Mouse (Mus musculus) macrophage (primary cell): ENCODE data around the gene Mad1l1. TPM values are rescaled to one million over a fixed set of nuclear protein-coding genes. Genes with fewer than 3 reads are reported as not detected.

Source experiments
- H3K27ac ChIP-seq: fragments of 350-480 bp; formaldehyde crosslinking; 2 replicates; pipeline ENCODE4 v1.9.0; 2021
- H3K36me3 ChIP-seq: fragments of 350-480 bp; formaldehyde crosslinking; 2 replicates; pipeline ENCODE4 v1.9.0; 2021; ENCODE audit errors: inconsistent target
- H3K4me3 ChIP-seq: fragments of 350-480 bp; formaldehyde crosslinking; 2 replicates; pipeline ENCODE4 v1.9.0; 2021; ENCODE audit errors: inconsistent target
- H3K79me2 ChIP-seq: fragments of 350-480 bp; formaldehyde crosslinking; 2 replicates; pipeline ENCODE4 v1.9.0; 2021; ENCODE audit errors: inconsistent target
- WGBS: methylation state at CpG from one replicate; pipeline ENCODE4 v1.1.7; 2026; ENCODE audit warnings: inconsistent platforms; ENCODE audit not compliant: missing documents; 5-methylcytosine and 5-hydroxymethylcytosine counted together
- polyA plus RNA-seq: library from polyadenylated mRNA; stranded (reverse); fragments of 250-400 nt; gene quantifications from 3 replicates; pipeline ENCODE4 v1.2.4, GENCODE M21; 2018; ENCODE audit warnings: inconsistent platforms

Mad1l1 gene
- polyA plus RNA-seq, 1 experiment from 2014 or later: 15.3 TPM

GRCm38 (mm10) chr5:140150136-140150535 lies 171.2 kb downstream of the Mad1l1 start:
- no peak overlapping the region for H3K4me3 ChIP-seq
- WGBS: 91% methylated on average over 5 of the region's 5 CpGs
- no peaks in the 10 kb centered on the region for H3K36me3 ChIP-seq
- H3K27ac ChIP-seq: no peak overlapping the region
- no peaks in the 10 kb centered on the region for H3K79me2 ChIP-seq

GRCm38 (mm10) chr5:140149298-140149697 lies 172.1 kb downstream of the Mad1l1 start:
- 47% methylated on average over 2 of the region's 4 CpGs for WGBS
- Histone ChIP-seq H3K4me3 (no peak overlapping the region), H3K27ac (no peak overlapping the region)

GRCm38 (mm10) chr5:140143541-140143940 lies 177.8 kb downstream of the Mad1l1 start:
- Histone ChIP-seq H3K4me3 (no peak overlapping the region), H3K79me2 (no peaks in the 10 kb centered on the region), H3K36me3 (no peaks in the 10 kb centered on the region), H3K27ac (no peak overlapping the region)
- WGBS: 44% methylated on average over 2 of the region's 2 CpGs

More at GRCm38 (mm10) chr5:140149298-140149697, 172.1 kb downstream of the Mad1l1 start:
- Histone ChIP-seq H3K36me3 (no peaks in the 10 kb centered on the region), H3K79me2 (no peaks in the 10 kb centered on the region)

- Histone ChIP-seq H3K27ac (no peak overlapping the region), H3K4me3 (no peak overlapping the region), H3K79me2 (no peaks in the 10 kb centered on the region), H3K36me3 (no peaks in the 10 kb centered on the region)
- 91% methylated on average over 4 of the region's 4 CpGs for WGBS
These were observed 180.0 kb downstream of the Mad1l1 start for GRCm38 (mm10) chr5:140141336-140141735.

- no peak overlapping the region for H3K27ac ChIP-seq
- H3K4me3 ChIP-seq: no peak overlapping the region
- no peaks in the 10 kb centered on the region for H3K36me3 ChIP-seq
- no peaks in the 10 kb centered on the region for H3K79me2 ChIP-seq
These were observed 181.1 kb downstream of the Mad1l1 start for GRCm38 (mm10) chr5:140140214-140140613.

- H3K36me3 ChIP-seq: no peaks in the 10 kb centered on the region
- no peak overlapping the region for H3K27ac ChIP-seq
- H3K79me2 ChIP-seq: no peaks in the 10 kb centered on the region
- no peak overlapping the region for H3K4me3 ChIP-seq
- 92% methylated on average over 8 of the region's 8 CpGs for WGBS
These were observed 185.4 kb downstream of the Mad1l1 start for GRCm38 (mm10) chr5:140135734-140136625.

- WGBS: 96% methylated on average over 7 of the region's 7 CpGs
These were observed 187.3 kb downstream of the Mad1l1 start for GRCm38 (mm10) chr5:140134021-140134420.

GRCm38 (mm10) chr5:140128414-140128981 lies 192.9 kb downstream of the Mad1l1 start:
- no peaks in the 10 kb centered on the region for H3K79me2 ChIP-seq
- H3K27ac ChIP-seq: no peak overlapping the region
- WGBS: 94% methylated on average over 9 of the region's 9 CpGs
- H3K36me3 ChIP-seq: no peaks in the 10 kb centered on the region
- no peak overlapping the region for H3K4me3 ChIP-seq

More at GRCm38 (mm10) chr5:140134021-140134420, 187.3 kb downstream of the Mad1l1 start:
- Histone ChIP-seq H3K27ac (no peak overlapping the region), H3K36me3 (no peaks in the 10 kb centered on the region), H3K79me2 (no peaks in the 10 kb centered on the region), H3K4me3 (no peak overlapping the region)

GRCm38 (mm10) chr5:140127981-140128380 lies 193.4 kb downstream of the Mad1l1 start:
- WGBS: 96% methylated on average over 7 of the region's 7 CpGs
- H3K27ac ChIP-seq: no peak overlapping the region
- no peaks in the 10 kb centered on the region for H3K79me2 ChIP-seq
- no peaks in the 10 kb centered on the region for H3K36me3 ChIP-seq
- H3K4me3 ChIP-seq: no peak overlapping the region

GRCm38 (mm10) chr5:140124626-140125025 lies 196.7 kb downstream of the Mad1l1 start:
- Histone ChIP-seq H3K27ac (no peak overlapping the region), H3K4me3 (no peak overlapping the region), H3K79me2 (no peaks in the 10 kb centered on the region), H3K36me3 (no peaks in the 10 kb centered on the region)
- WGBS: 100% methylated on average over 1 of the region's 1 CpGs

GRCm38 (mm10) chr5:140123640-140124366 lies 197.5 kb downstream of the Mad1l1 start:
- Histone ChIP-seq H3K36me3 (no peaks in the 10 kb centered on the region), H3K27ac (no peak overlapping the region), H3K79me2 (no peaks in the 10 kb centered on the region), H3K4me3 (no peak overlapping the region)
- WGBS: 73% methylated on average over 4 of the region's 4 CpGs

GRCm38 (mm10) chr5:140123194-140123593 lies 198.2 kb downstream of the Mad1l1 start:
- no peaks in the 10 kb centered on the region for H3K79me2 ChIP-seq
- H3K4me3 ChIP-seq: no peak overlapping the region
- H3K27ac ChIP-seq: no peak overlapping the region
- WGBS: 95% methylated on average over 5 of the region's 5 CpGs
- H3K36me3 ChIP-seq: no peaks in the 10 kb centered on the region

- H3K4me3 ChIP-seq: no peak overlapping the region
- H3K36me3 ChIP-seq: no peaks in the 10 kb centered on the region
- no peak overlapping the region for H3K27ac ChIP-seq
- 87% methylated on average over 3 of the region's 3 CpGs for WGBS
- no peaks in the 10 kb centered on the region for H3K79me2 ChIP-seq
These were observed 199.4 kb downstream of the Mad1l1 start for GRCm38 (mm10) chr5:140121966-140122365.

GRCm38 (mm10) chr5:140118921-140119320 lies 202.4 kb downstream of the Mad1l1 start:
- Histone ChIP-seq H3K27ac (no peak overlapping the region), H3K79me2 (no peaks in the 10 kb centered on the region), H3K4me3 (no peak overlapping the region), H3K36me3 (no peaks in the 10 kb centered on the region)
- WGBS: 100% methylated on average over 3 of the region's 3 CpGs

- Histone ChIP-seq H3K27ac (no peak overlapping the region), H3K4me3 (no peak overlapping the region), H3K36me3 (no peaks in the 10 kb centered on the region), H3K79me2 (no peaks in the 10 kb centered on the region)
These were observed 203.4 kb downstream of the Mad1l1 start for GRCm38 (mm10) chr5:140117968-140118367.
